ENCODE assay signal across 9 mouse cellular contexts in the genomic region with DNA sequence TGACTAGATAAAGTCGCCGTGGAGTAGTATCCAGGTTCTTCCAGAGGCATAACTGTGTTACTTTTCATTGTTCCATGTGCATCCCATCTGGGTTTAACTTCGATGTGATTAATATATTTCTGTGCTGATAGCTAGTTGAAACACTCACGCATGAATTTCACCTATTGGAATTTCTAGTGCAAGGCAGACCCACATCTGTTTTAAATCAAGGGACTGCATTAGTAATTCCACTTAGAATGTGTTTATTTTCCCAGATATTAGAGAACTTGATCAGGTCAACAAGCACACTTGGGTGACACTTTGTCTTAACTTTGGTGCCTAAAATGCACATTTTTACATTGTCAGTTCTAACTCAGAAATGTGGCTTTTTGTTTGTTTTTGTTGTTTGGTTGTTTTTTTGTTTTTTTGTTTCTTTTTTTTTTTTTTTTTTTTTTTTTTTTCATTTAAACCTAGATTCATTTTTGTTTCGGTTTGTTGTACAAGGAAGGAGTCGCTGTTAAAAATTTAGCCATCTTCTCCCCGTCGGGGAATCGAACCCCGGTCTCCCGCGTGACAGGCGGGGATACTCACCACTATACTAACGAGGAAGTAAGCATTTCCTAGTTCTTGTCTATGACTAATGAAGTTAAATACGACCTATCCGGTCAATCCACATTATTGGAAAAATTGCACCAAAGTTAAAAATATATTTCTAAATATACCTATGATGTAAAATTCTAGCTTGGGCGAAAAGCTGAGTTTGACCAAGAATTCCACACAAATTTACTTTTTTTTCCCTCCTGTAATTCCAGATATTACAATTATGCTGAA. TPM values are rescaled to one million over a fixed set of nuclear protein-coding genes. Genes with fewer than 3 reads are reported as not detected.
DNase-seq lines count a peak whose midpoint lies in the region; ATAC-seq lines count a peak whose summit lies in the region.
"Had no signal": no experiment of that assay in that cellular context is flagged by ENCODE, and none has a peak within 500 bp of the region (broad histone marks: within the 10 kb centered on the region; RNA-seq: fewer than 3 reads in every experiment).

No protein-coding gene starts in this region.

- 11% methylated on average over 17 of the region's 17 CpGs for WGBS in heart, embryonic 10.5 days

- H3K4me1 ChIP-seq in erythroblast, embryonic 14.5 days (ENCODE audit: control insufficient read depth): peaks cover 48% of the 10 kb centered on the region
- H3K4me1 ChIP-seq in heart, embryonic 10.5 days: 0 out of 2 replicates have a peak, but pooled peaks cover 3% of the 10 kb centered on the region

- peak; percentile 75 for DNase-seq in ES-CJ7 (ENCODE audit: low read depth, low spot score)
- DNase-seq in cerebellum, postnatal 25 days: peak; percentile 60 to 70
- DNase-seq in heart, embryonic 10.5 days (ENCODE audit: low spot score): peak; percentile 84
- peak; percentile 36 to 72 for DNase-seq in layer of hippocampus, postnatal 25 days (ENCODE audit: extremely low spot score in 1 of 2, low spot score in 1 of 2)
- peak; percentile 72 for DNase-seq in lung, postnatal 36 days
- DNase-seq in spleen, postnatal 4 days (ENCODE audit: low spot score in 2 of 2): peak; percentile 78 to 88

- H3K36me3 ChIP-seq in erythroblast, embryonic 14.5 days (ENCODE audit: control insufficient read depth): no peaks in the 10 kb centered on the region
- no peaks in the 10 kb centered on the region for H3K36me3 ChIP-seq in heart, embryonic 10.5 days
- H3K36me3 ChIP-seq: heart, embryonic 15.5 days had no signal

- 0 out of 2 replicates have a peak overlapping the region, but pooled peaks have one; percentile 45 for H3K27ac ChIP-seq in heart, embryonic 10.5 days
- H3K27ac ChIP-seq: heart, embryonic 15.5 days had no signal

- H3K27me3 ChIP-seq in erythroblast, embryonic 14.5 days (ENCODE audit: control insufficient read depth): no peaks in the 10 kb centered on the region
- H3K27me3 ChIP-seq in heart, embryonic 10.5 days (ENCODE audit: insufficient read depth, poor library complexity, severe bottlenecking): no peaks in the 10 kb centered on the region
- H3K27me3 ChIP-seq: heart, embryonic 15.5 days had no signal

- H3K9me3 ChIP-seq in erythroblast, embryonic 14.5 days (ENCODE audit: control insufficient read depth, low read length): no peaks in the 10 kb centered on the region
- H3K9me3 ChIP-seq in heart, embryonic 10.5 days: no peaks in the 10 kb centered on the region
- H3K9me3 ChIP-seq: heart, embryonic 15.5 days had no signal

- H3K4me3 ChIP-seq in erythroblast, embryonic 14.5 days (replicated peaks): peak overlapping the region; percentile 64
- H3K4me3 ChIP-seq in heart, embryonic 10.5 days: peak overlapping the region; percentile 62

- ATAC-seq in erythroblast, adult 5-6 weeks (replicated peaks; ENCODE audit: low FRiP score, poor library complexity, severe bottlenecking): no peak

RNA-seq across cellular contexts. Expression of a gene that starts 9.7 kb away (rescaled TPM):
- not detected in 2 replicates for polyA plus RNA-seq in erythroblast, embryonic 14.5 days (2012)
- total RNA-seq in erythroblast, adult 5-6 weeks (2015; ENCODE audit: low replicate concordance): 0.19 and 2.9 TPM in 2 replicates
- total RNA-seq in erythroblast, adult 5-6 weeks (2017; ENCODE audit: low replicate concordance): 0.34 and 2.5 TPM in 2 replicates
- 7.4 and 9.1 TPM in 2 replicates for polyA plus RNA-seq in heart, embryonic 10.5 days (2016; fragmentation: Nextera tagmentation; extraction: Ambion mirVana)
- total RNA-seq in layer of hippocampus, postnatal 25 days (2021): 1 to 10 TPM; 2.9 to 4.2 TPM

RNA-seq across cellular contexts. Expression of a gene that starts 45.8 kb away (rescaled TPM):
- not detected in 2 replicates for polyA plus RNA-seq in erythroblast, embryonic 14.5 days (2012)
- not detected in 2 replicates for total RNA-seq in erythroblast, adult 5-6 weeks (2015; ENCODE audit: low replicate concordance)
- not detected in 2 replicates for total RNA-seq in erythroblast, adult 5-6 weeks (2017; ENCODE audit: low replicate concordance)
- 0.09 TPM in 1 of 2 replicates, not detected in the other for polyA plus RNA-seq in heart, embryonic 10.5 days (2016; fragmentation: Nextera tagmentation; extraction: Ambion mirVana)
- not detected for total RNA-seq in layer of hippocampus, postnatal 25 days (2021)
- polyA plus RNA-seq: heart, embryonic 15.5 days had no signal
